Mouse (Mus musculus) induced T-regulatory cell, adult 2 months (primary cell): ENCODE measurements around the gene Vmn1r217.
"Not testable (repeated sequence)": the region's sequence is repeated elsewhere in the genome, so short reads cannot be mapped to it uniquely, and the experiment has no call there.

ENCODE experiments used
- DNase-seq: peaks from one replicate; pipeline ENCODE4 v3.0.0-alpha.2; 2012; ENCODE audit warnings: low read depth

The Vmn1r217 gene

DNA sequence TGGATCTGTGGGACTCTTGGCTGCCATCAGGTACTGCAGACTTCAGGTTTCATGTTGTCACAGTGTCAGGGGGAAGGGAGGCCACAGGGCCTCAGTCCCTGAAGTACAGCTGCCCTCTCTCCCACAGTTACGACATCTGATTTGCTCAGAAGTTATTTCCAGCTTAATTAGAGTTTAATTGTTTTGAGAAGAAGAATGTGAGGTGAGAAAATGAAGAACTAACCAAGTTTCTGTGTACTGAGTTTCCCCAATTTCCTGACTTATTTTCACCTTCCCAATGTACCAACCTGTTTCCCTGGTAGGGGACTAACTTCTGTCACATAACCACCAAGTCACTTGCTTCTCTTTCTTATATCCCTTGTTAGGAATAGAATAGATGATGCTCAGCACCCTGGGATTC, at the start of gene Vmn1r217:
Gene Vmn1r217, minus strand, starts transcription at position 101 of the 400 bp plus-strand sequence.
- DNase-seq, result not testable (repeated sequence)

DNA sequence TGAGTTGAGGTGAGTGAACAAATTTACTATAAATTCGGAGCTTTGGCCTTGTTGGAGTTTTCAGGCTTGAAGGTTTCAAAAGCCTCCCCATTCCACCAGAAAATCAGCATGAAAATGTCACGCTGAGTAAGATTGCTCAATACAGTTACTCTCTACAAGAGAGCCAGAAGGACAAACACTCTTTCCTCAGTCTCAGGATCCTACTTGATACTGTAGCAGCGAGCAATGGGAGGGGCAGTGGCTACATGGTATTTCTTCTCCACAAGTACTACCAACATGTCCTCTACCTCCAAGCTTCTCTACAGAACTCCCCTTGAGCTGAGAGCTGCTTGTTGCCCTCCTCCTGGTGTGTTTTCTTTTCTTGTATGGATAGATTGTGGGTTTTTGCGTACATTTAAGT, 48.4 kb upstream of the Vmn1r217 start:
- not testable (repeated sequence) for DNase-seq

DNA sequence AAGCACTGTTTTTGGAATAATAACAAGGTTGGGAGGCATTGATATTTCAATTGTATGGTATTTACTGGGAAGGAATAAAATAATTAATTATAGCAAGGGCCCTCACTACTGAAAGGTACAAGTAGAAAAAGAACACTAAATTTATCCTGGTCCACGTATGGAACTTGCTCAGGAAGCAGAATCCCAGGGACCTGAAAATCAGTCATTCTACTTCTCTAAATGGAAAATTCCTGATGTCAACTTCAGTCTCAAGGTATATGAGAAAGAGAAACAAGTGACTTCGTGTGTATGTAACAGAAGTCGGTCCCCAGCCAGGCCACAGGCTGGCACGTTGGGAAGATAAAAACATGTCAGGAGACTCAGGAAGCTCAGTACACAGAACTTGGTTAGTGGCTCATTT, 41.0 kb upstream of the Vmn1r217 start, which contains the start of gene Vmn1r219:
Gene Vmn1r219, plus strand, starts transcription at position 301 of the 400 bp plus-strand sequence.
- DNase-seq, result no peak

DNA sequence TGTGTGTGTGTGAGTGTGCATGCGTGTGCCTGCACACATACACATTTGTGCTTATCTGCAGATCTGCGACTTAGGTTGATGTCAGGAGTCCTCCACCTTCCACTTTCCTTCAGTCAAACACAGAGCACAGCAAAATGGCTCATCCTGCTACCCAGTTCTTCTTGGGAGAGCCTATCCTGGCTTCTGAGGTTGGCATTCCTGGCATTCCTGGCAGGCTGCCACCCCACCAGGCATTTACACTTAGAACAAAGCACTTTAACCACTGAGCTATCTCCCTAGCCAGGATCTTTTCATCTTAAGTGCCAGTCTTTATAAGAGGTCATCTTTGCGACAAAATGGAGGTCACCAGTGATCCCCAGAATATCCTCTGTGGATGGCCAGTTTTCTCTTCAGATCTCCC, 39.8 kb upstream of the Vmn1r217 start:
- no peak for DNase-seq

DNA sequence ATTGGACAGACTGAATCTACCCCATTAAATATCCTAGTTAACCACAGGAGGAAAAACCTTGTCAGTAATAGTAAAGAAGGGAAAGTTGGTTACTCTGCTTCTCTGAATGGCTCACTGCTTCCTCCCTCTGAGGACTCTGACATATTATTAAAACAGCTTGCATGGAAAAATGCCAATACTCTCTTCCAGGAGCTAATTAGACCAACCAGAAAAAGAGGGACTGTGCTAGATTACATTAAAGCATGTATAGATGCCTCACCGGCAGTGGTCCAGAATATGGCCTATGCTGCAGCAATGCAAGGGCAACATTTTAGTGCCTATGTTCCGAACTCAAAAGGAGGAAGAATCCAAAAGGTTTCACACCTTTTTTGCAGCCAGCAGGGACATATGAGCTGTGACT, 20.9 kb upstream of the Vmn1r217 start:
- no peak for DNase-seq

DNA sequence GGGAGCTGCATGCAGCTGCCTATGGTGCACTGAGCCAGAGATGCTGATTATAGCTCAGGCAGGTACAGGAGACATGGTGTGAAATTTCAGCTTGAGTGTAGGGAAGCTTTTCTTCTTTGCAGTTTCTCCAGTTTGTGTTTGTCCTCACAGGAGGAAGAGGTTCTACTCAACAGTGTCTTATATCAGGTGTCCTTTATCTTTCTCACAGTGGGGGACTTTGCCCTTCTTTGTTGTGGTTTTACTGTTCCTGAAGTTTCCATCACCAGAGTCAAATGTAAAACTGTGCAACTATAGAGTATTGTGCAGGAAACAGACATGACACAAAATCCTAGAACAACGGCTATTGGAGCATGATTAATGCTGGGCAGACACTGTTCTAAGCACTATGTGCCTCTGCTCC, 15.5 kb upstream of the Vmn1r217 start:
- DNase-seq, result no peak

DNA sequence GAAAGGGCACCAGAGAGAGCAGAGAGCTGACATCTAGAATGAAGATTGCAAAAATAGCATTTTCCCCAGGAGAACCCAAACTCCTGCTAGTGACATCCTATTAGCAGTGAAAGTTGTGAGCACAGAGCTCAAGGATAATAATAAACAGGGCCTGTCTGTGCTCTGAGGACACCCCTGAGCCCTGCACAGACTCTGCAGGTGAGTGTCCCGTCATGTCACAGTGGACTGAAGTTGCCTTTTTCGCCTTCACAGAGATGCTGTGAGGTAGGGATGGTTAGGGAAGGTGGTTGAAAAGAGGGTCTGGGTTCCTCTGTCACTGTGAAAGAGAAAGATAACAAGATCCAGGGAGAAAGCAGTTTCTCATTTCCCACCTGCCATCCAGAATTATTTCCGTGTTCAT, 15.1 kb upstream of the Vmn1r217 start, which contains the start of gene Vmn1r218:
Gene Vmn1r218, plus strand, starts transcription at position 57 of the 400 bp plus-strand sequence.
- no peak for DNase-seq

DNA sequence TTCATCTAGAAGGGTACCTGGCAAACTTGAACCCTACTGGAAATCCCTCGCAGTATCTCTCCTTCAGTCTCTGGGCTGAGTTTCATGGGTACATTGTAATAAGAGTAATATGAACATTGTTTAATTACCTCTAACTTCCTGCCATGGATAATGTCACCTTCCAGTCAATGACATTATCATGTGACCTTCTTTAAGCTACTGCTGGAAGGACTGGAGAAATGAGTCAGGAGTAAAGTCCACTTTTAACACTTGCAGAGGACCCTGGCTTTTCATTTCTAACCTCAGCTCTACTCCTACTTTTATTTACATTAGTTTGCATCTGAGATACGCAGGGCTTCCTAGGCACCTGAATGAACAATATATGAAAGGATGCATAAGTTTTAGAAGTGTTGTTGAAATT, 2.6 kb upstream of the Vmn1r217 start:
- no peak for DNase-seq

DNA sequence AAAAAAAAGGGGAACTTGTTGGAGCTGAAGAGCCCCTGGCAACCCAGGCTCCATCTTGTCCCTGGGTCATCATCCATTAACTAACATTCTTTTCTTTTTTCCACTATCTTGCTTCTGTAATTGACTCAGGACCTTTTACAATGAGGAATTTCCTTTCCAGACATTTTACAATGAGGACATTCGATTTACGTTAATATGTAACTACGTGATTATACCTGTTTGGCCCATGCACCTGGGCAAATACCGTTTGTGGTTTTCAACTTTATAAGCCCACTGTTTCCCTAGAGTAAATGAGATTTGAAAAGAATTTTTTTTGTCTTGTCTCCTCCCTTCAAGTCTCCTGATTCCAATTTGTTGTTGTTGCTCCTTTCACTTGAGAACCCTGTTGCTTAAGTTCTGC, 23.6 kb downstream of the Vmn1r217 start:
- DNase-seq, result no peak

DNA sequence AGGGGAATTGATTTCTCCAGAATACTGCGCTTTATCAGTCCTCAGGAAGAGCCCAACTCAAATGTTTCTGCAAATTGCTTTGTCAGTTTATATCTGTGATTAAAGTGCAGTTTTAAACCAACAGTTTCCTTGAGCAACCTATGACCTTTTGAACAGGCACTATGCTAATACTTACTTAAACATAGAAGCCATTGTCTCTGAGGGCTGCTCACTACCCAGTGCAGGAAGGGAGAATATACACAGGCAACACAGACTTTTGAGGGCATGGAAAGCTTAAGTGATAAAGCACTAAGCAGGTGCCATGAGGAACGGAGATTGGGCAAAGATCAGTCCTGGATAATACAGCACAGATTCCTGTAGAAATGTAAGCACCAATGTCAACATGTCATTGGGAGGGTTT, 48.7 kb downstream of the Vmn1r217 start:
- no peak for DNase-seq

DNA sequence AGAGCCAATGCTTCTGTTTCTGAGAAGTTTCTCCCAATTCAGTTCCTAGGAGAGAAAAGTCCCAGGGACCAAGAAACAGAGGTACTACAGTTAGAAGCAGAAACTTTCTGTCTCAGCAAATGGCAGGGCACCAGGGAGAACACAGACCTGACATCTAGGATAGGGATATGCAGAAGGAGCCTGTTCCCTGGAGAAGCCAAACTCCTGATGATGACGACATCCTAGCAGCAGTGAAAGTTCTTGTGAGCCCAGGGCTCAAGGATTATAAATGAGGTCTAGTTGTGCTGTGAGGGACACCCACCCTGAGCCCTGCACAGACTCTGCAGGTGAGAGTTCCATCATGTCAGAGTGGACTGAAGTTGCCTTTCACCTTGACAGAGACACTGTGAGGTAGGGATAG, 50.3 kb downstream of the Vmn1r217 start, which contains the start of gene Vmn1r215:
Gene Vmn1r215, plus strand, starts transcription at position 301 of the 400 bp plus-strand sequence.
- DNase-seq, result no peak

DNA sequence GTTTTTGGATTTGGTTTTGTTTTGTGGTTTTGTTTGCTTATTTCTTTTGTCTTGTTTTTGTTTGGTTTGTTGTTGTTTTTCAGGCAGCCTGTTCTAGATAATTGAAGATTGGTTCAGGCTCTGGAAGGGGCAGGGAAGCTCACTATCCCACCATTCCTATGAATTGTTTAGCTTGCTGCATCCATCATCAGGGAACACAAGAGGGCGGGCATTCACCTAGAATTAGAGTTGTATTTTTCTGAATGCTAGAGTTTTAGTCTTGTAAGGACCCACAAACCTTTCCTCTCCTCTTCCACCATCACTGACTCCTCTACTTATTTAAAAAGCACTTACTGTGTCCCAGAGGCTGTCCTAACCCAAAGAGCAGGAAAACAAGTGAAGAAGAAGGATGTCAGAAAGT, 60.2 kb downstream of the Vmn1r217 start:
- DNase-seq, result no peak
